Mouse (Mus musculus): ENCODE measurements around the gene Kif1b.

DNA sequence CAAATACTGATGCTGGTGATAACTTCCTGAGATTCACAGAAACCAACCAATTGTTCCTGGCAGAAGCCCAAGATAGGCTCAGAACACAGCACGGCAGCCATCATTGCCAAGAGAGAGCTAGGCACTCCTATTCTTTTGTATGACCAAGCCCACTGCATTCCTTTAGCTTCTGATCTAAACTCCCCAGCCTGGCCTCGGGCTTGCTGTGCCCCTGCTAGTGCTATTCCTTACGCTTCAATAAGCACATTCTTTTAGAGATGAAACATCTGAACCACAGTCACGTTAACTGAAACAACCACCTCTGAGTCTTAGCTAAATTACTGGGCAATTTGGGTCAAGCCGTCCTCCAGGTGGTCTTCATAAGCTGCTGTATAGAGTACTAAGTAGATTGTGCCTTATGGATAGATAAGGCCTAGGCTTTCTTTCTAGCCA lies 87.4 kb downstream of the Kif1b start:
- no peak for TF ChIP-seq POLR2A (IDR thresholded peaks at IDR 0.05; ENCODE audit: borderline replicate concordance, insufficient read depth, low read length)
- no peak for TF ChIP-seq CTCF (IDR thresholded peaks at IDR 0.05; ENCODE audit: borderline replicate concordance, insufficient read depth, low read depth, low read length)

Data from cerebellum, adult 2 months (tissue).